Mouse (Mus musculus): Measurements from ENCODE around the gene P4ha1. TPM values are rescaled to one million over a fixed set of nuclear protein-coding genes. Genes with fewer than 3 reads are reported as not detected.

The P4ha1 gene
- polyA plus RNA-seq (2015; fragmentation: Nextera tagmentation; extraction: Ambion mirVana): 32.7 and 41.9 TPM in 2 replicates

- no peaks in the 10 kb centered on the region for H3K9me3 ChIP-seq
- H3K27me3 ChIP-seq: no peaks in the 10 kb centered on the region
- under 1% methylated on average over 39 of the region's 39 CpGs for WGBS
- H3K4me1 ChIP-seq (replicated peaks): peaks cover 33% of the 10 kb centered on the region
- ATAC-seq (ENCODE audit: low read depth): peak; percentile 99
- H3K27ac ChIP-seq (replicated peaks): peak within 1 kb of the TSS; percentile 97
- peak within 1 kb of the TSS; percentile 87 for H3K4me3 ChIP-seq
- peak within 1 kb of the TSS; percentile 88 for H3K4me2 ChIP-seq
- H3K36me3 ChIP-seq: no peaks in the 10 kb centered on the region
- peak within 1 kb of the TSS; percentile 96 for H3K9ac ChIP-seq
Observed at GRCm38 (mm10) chr10:59323100-59323487, at the start of gene P4ha1. Gene P4ha1, plus strand, starts transcription at chr10:59323296.

GRCm38 (mm10) chr10:59275745-59276144 lies 47.4 kb upstream of the P4ha1 start:
- Histone ChIP-seq H3K27ac (replicated peaks) (no peak overlapping the region), H3K27me3 (no peaks in the 10 kb centered on the region), H3K36me3 (no peaks in the 10 kb centered on the region), H3K9ac (no peak overlapping the region), H3K4me1 (replicated peaks) (no peaks in the 10 kb centered on the region; the same call in 1 of the 2 replicates), H3K9me3 (no peaks in the 10 kb centered on the region), H3K4me3 (no peak overlapping the region), H3K4me2 (no peak overlapping the region)
- ATAC-seq (ENCODE audit: low read depth): no peak
- WGBS: 85% methylated on average over 5 of the region's 5 CpGs

- Histone ChIP-seq H3K4me3 (no peak overlapping the region), H3K9me3 (no peaks in the 10 kb centered on the region), H3K36me3 (no peaks in the 10 kb centered on the region), H3K27me3 (no peaks in the 10 kb centered on the region), H3K27ac (replicated peaks) (no peak overlapping the region), H3K9ac (no peak overlapping the region), H3K4me1 (replicated peaks) (no peaks in the 10 kb centered on the region; the same call in 1 of the 2 replicates), H3K4me2 (no peak overlapping the region)
- ATAC-seq (ENCODE audit: low read depth): no peak
- 68% methylated on average over 10 of the region's 10 CpGs for WGBS
Observed at GRCm38 (mm10) chr10:59277116-59277515, 46.0 kb upstream of the P4ha1 start.

DNA sequence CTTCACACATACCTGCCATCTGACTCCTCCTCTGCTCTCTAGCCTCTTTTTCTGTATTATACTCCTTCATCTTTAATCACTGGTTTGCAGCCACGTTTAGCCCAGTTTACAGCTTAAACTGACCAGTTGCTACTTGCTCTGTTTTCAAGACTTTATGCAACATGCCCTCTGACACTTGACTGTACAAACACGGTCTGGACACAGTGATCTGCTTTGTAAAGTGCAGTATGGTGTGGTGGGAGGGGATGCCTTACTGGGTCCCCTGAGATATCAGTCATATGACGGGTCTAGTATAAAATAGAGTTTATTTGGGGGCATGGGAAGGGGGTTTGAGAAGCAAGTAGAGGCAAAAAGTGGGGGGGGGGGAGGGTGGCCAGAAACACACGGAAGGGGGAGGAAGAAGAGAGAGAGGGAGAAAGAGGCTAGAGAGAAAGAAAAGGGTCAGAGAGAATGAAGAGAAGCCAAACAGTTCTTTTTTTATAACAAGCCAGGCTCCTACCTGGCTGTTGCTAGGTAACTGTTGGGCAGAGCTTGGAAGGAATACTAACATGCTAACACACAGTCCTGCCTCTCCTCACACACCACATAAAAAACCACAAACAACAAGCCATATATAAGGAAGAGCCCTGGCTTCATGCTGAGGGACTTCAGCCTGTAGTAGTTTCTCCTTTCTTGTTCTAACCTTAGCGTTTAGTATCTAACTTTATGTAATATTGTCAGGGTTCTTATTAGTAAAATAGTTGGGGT lies 45.2 kb upstream of the P4ha1 start:
- Histone ChIP-seq H3K36me3 (no peaks in the 10 kb centered on the region), H3K9me3 (no peaks in the 10 kb centered on the region), H3K27ac (replicated peaks) (no peak overlapping the region), H3K4me2 (no peak overlapping the region), H3K4me3 (no peak overlapping the region), H3K9ac (no peak overlapping the region), H3K27me3 (no peaks in the 10 kb centered on the region), H3K4me1 (replicated peaks) (no peaks in the 10 kb centered on the region; the same call in 1 of the 2 replicates)
- WGBS: 74% methylated on average over 4 of the region's 5 CpGs
- no peak for ATAC-seq (ENCODE audit: low read depth)

DNA sequence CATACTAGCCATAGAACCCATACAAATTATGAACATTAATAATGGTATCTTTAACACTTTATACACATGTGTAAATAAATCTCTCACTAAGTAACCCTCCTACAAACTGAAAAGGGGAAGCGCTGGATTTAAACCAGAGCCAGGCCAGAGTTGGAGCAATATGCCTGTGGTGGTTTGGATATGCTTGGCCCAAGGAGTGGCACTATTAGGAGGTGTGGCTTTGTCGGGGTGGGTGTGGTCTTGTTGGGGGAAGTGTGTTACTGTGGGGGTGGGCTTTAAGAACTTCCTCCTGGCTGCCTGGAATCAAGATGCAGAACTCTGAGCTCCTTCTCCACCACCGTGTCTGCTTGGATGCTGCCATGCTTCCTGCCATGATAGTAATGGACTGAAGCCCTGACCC lies 39.9 kb upstream of the P4ha1 start:
- Histone ChIP-seq H3K4me1 (replicated peaks) (no peaks in the 10 kb centered on the region), H3K9me3 (no peaks in the 10 kb centered on the region), H3K27me3 (no peaks in the 10 kb centered on the region), H3K27ac (replicated peaks) (no peak overlapping the region), H3K4me3 (no peak overlapping the region), H3K9ac (no peak overlapping the region), H3K36me3 (no peaks in the 10 kb centered on the region), H3K4me2 (no peak overlapping the region)
- WGBS: 85% methylated on average over 3 of the region's 3 CpGs
- no peak for ATAC-seq (ENCODE audit: low read depth)

DNA sequence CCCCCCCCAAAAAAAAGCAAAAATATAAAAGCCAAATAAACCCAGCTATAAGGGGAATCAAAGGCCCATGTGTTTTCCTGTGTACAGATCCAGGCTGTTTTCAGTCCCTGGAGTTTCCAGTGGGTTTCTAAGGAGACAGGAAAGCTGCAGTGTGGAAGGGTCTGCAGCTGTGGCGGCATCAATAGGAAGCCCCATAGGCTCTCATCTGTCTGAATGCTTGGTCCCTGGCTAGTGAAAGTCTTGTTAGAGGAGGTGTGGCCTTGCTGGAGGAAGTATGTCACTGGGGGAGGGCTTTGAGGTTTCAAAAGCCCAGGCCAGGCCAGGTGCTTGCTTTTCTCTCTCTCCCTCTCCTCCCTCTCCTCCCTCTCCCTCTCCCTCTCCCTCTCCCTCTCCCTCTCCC lies 39.3 kb upstream of the P4ha1 start:
- H3K4me1 ChIP-seq (replicated peaks): no peaks in the 10 kb centered on the region
- H3K36me3 ChIP-seq: no peaks in the 10 kb centered on the region
- no peak overlapping the region for H3K9ac ChIP-seq
- H3K4me2 ChIP-seq: no peak overlapping the region
- no peaks in the 10 kb centered on the region for H3K27me3 ChIP-seq
- no peak overlapping the region for H3K27ac ChIP-seq (replicated peaks)
- no peak for ATAC-seq (ENCODE audit: low read depth)
- WGBS: 39% methylated on average over 1 of the region's 1 CpGs
- H3K9me3 ChIP-seq: no peaks in the 10 kb centered on the region
- H3K4me3 ChIP-seq: no peak overlapping the region

- no peaks in the 10 kb centered on the region for H3K36me3 ChIP-seq
- no peaks in the 10 kb centered on the region for H3K4me1 ChIP-seq (replicated peaks)
- 72% methylated on average over 5 of the region's 5 CpGs for WGBS
- no peaks in the 10 kb centered on the region for H3K9me3 ChIP-seq
- no peak overlapping the region for H3K9ac ChIP-seq
- no peak for ATAC-seq (ENCODE audit: low read depth)
- H3K27me3 ChIP-seq: no peaks in the 10 kb centered on the region
- no peak overlapping the region for H3K4me3 ChIP-seq
- no peak overlapping the region for H3K27ac ChIP-seq (replicated peaks)
- no peak overlapping the region for H3K4me2 ChIP-seq
Observed at GRCm38 (mm10) chr10:59285530-59285929, 37.6 kb upstream of the P4ha1 start.

DNA sequence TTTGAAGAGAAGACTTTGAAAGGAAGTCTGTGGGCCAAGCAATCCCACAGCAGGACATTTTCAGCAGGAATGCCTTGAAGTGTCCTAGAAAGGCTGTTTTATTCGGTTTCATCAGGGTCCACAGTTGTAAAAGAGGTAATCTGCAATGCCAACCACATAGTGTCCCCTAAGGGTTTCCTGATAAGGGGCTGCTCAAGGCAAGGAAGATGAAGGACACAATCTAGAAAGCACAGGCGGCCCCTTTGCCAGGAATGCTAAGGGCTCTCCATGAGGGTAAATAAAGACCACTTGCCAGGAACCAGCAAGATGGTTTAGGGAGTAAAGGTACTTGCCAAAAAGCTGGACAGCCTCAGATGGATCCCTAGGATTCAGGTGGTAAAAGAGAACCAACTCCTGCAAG lies 35.8 kb upstream of the P4ha1 start:
- Histone ChIP-seq H3K4me1 (replicated peaks) (no peaks in the 10 kb centered on the region), H3K9ac (no peak overlapping the region), H3K4me3 (no peak overlapping the region), H3K27me3 (no peaks in the 10 kb centered on the region), H3K36me3 (no peaks in the 10 kb centered on the region), H3K27ac (replicated peaks) (no peak overlapping the region), H3K9me3 (no peaks in the 10 kb centered on the region), H3K4me2 (no peak overlapping the region)
- WGBS: 56% methylated on average over 2 of the region's 2 CpGs
- no peak for ATAC-seq (ENCODE audit: low read depth)

DNA sequence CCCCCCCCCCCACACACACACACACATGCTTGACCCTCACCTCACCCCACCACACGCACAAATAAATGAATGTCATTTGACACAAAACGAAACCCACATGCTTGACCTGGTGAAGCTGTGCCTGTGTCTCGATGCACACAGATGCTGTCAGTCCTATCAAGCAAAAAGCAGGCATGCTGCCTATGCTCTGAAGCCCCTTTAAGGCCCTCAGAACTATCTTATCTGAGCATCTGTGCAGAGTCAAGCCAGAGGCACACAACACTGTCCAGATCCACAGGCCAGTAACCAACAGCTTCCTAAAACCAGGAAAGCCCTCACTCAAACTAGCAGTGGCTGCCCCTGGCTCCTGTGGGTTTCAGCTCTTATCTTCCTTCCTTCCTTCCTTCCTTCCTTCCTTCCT lies 35.4 kb upstream of the P4ha1 start:
- 59% methylated on average over 3 of the region's 3 CpGs for WGBS
- H3K9ac ChIP-seq: no peak overlapping the region
- no peak for ATAC-seq (ENCODE audit: low read depth)

GRCm38 (mm10) chr10:59289062-59289461 lies 34.0 kb upstream of the P4ha1 start:
- H3K36me3 ChIP-seq: no peaks in the 10 kb centered on the region
- 62% methylated on average over 8 of the region's 8 CpGs for WGBS
- no peaks in the 10 kb centered on the region for H3K27me3 ChIP-seq
- no peak overlapping the region for H3K27ac ChIP-seq (replicated peaks)
- H3K4me2 ChIP-seq: no peak overlapping the region
- no peak overlapping the region for H3K9ac ChIP-seq
- H3K4me3 ChIP-seq: no peak overlapping the region
- no peaks in the 10 kb centered on the region for H3K4me1 ChIP-seq (replicated peaks)
- no peaks in the 10 kb centered on the region for H3K9me3 ChIP-seq
- no peak for ATAC-seq (ENCODE audit: low read depth)

More for the DNA sequence above, 35.4 kb upstream of the P4ha1 start:
- Histone ChIP-seq H3K9me3 (no peaks in the 10 kb centered on the region), H3K27me3 (no peaks in the 10 kb centered on the region), H3K36me3 (no peaks in the 10 kb centered on the region), H3K4me3 (no peak overlapping the region), H3K27ac (replicated peaks) (no peak overlapping the region), H3K4me2 (no peak overlapping the region), H3K4me1 (replicated peaks) (no peaks in the 10 kb centered on the region)

DNA sequence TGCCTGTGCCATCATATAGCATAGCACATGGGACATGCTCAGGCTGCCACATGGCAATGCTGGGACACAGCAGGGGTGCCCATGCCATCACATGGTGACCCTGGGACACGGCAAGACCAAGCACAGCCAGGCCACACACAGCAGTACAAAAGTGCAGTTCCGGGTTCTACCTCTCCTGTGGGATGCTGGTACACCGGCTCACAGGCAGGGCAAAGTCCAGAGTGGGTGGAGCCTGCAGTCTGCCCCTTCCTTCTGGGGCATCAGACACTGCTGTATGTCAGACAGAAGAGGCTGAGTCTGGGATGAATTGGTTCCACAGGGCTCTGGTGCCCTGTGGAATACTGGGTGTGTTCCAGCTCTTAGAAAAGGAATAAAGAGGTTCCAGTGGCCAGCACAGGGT lies 31.6 kb upstream of the P4ha1 start:
- no peaks in the 10 kb centered on the region for H3K4me1 ChIP-seq (replicated peaks)
- H3K4me3 ChIP-seq: no peak overlapping the region
- no peaks in the 10 kb centered on the region for H3K36me3 ChIP-seq
- H3K27me3 ChIP-seq: no peaks in the 10 kb centered on the region
- H3K27ac ChIP-seq (replicated peaks): no peak overlapping the region
- H3K4me2 ChIP-seq: no peak overlapping the region
- no peaks in the 10 kb centered on the region for H3K9me3 ChIP-seq
- no peak for ATAC-seq (ENCODE audit: low read depth)
- WGBS: 46% methylated on average over 3 of the region's 3 CpGs
- no peak overlapping the region for H3K9ac ChIP-seq

- ATAC-seq (ENCODE audit: low read depth): no peak
- Histone ChIP-seq H3K4me3 (no peak overlapping the region), H3K4me1 (replicated peaks) (no peaks in the 10 kb centered on the region), H3K9ac (no peak overlapping the region), H3K27me3 (no peaks in the 10 kb centered on the region), H3K36me3 (no peaks in the 10 kb centered on the region), H3K4me2 (no peak overlapping the region), H3K27ac (replicated peaks) (no peak overlapping the region), H3K9me3 (no peaks in the 10 kb centered on the region)
- WGBS: 82% methylated on average over 7 of the region's 7 CpGs
Observed at GRCm38 (mm10) chr10:59292079-59292478, 31.0 kb upstream of the P4ha1 start.

- no peaks in the 10 kb centered on the region for H3K27me3 ChIP-seq
- no peaks in the 10 kb centered on the region for H3K9me3 ChIP-seq
- H3K36me3 ChIP-seq: no peaks in the 10 kb centered on the region
- ATAC-seq (ENCODE audit: low read depth): peak; percentile 74
- no peak overlapping the region for H3K9ac ChIP-seq
- H3K4me3 ChIP-seq: no peak overlapping the region
- H3K4me2 ChIP-seq: no peak overlapping the region
- no peaks in the 10 kb centered on the region for H3K4me1 ChIP-seq (replicated peaks)
- no peak overlapping the region for H3K27ac ChIP-seq (replicated peaks)
- 32% methylated on average over 4 of the region's 4 CpGs for WGBS
Observed at GRCm38 (mm10) chr10:59292558-59292957, 30.5 kb upstream of the P4ha1 start.

All from neural tube, embryonic 13.5 days (tissue).